Mouse (Mus musculus): Measurements from ENCODE around the gene Npas3.

Gene Npas3

GRCm38 (mm10) chr12:54052939-54053338, 804.5 kb downstream of the Npas3 start:
- peak; percentile 32 for DNase-seq (ENCODE audit: extremely low spot score, low spot score)

GRCm38 (mm10) chr12:54053598-54053997, 805.1 kb downstream of the Npas3 start:
- no peak for DNase-seq (ENCODE audit: extremely low spot score, low spot score)

GRCm38 (mm10) chr12:54060732-54061131, 812.3 kb downstream of the Npas3 start:
- peak; percentile 87 for DNase-seq (ENCODE audit: extremely low spot score, low spot score)

GRCm38 (mm10) chr12:54061168-54061567, 812.7 kb downstream of the Npas3 start:
- no peak for DNase-seq (ENCODE audit: extremely low spot score, low spot score)

- DNase-seq (ENCODE audit: extremely low spot score, low spot score), result no peak
Measured at GRCm38 (mm10) chr12:54064986-54065385, 816.5 kb downstream of the Npas3 start.

- no peak for DNase-seq (ENCODE audit: extremely low spot score, low spot score)
Measured at GRCm38 (mm10) chr12:54065607-54066006, 817.1 kb downstream of the Npas3 start.

GRCm38 (mm10) chr12:54067419-54067818, 818.9 kb downstream of the Npas3 start:
- DNase-seq (ENCODE audit: extremely low spot score, low spot score), result no peak

- DNase-seq (ENCODE audit: extremely low spot score, low spot score), result peak; percentile 70
Measured at GRCm38 (mm10) chr12:54067886-54068756, 819.6 kb downstream of the Npas3 start.

GRCm38 (mm10) chr12:54068757-54069146, 820.3 kb downstream of the Npas3 start:
- DNase-seq (ENCODE audit: extremely low spot score, low spot score), result no peak

GRCm38 (mm10) chr12:54074012-54074411, 825.5 kb downstream of the Npas3 start:
- no peak for DNase-seq (ENCODE audit: extremely low spot score, low spot score)

GRCm38 (mm10) chr12:54080996-54081395, 832.5 kb downstream of the Npas3 start:
- DNase-seq (ENCODE audit: extremely low spot score, low spot score), result no peak

- no peak for DNase-seq (ENCODE audit: extremely low spot score, low spot score)
Measured at GRCm38 (mm10) chr12:54093729-54094128, 845.3 kb downstream of the Npas3 start.

GRCm38 (mm10) chr12:54096492-54096891, 848.0 kb downstream of the Npas3 start:
- no peak for DNase-seq (ENCODE audit: extremely low spot score, low spot score)

- no peak for DNase-seq (ENCODE audit: extremely low spot score, low spot score)
Measured at GRCm38 (mm10) chr12:54098136-54098535, 849.7 kb downstream of the Npas3 start.

- peak; percentile 86 for DNase-seq (ENCODE audit: extremely low spot score, low spot score)
Measured at GRCm38 (mm10) chr12:54098785-54099184, 850.3 kb downstream of the Npas3 start.

- no peak for DNase-seq (ENCODE audit: extremely low spot score, low spot score)
Measured at GRCm38 (mm10) chr12:54099458-54099857, 851.0 kb downstream of the Npas3 start.

GRCm38 (mm10) chr12:54101307-54101870, 852.9 kb downstream of the Npas3 start:
- DNase-seq (ENCODE audit: extremely low spot score, low spot score), result no peak

GRCm38 (mm10) chr12:54102500-54102899, 854.0 kb downstream of the Npas3 start:
- no peak for DNase-seq (ENCODE audit: extremely low spot score, low spot score)

GRCm38 (mm10) chr12:54105531-54105930, 857.1 kb downstream of the Npas3 start:
- no peak for DNase-seq (ENCODE audit: extremely low spot score, low spot score)

GRCm38 (mm10) chr12:54105946-54106345, 857.5 kb downstream of the Npas3 start:
- DNase-seq (ENCODE audit: extremely low spot score, low spot score), result no peak

- DNase-seq (ENCODE audit: extremely low spot score, low spot score), result no peak
Measured at GRCm38 (mm10) chr12:54110342-54110741, 861.9 kb downstream of the Npas3 start.

- DNase-seq (ENCODE audit: extremely low spot score, low spot score), result no peak
Measured at GRCm38 (mm10) chr12:54110930-54111329, 862.5 kb downstream of the Npas3 start.

GRCm38 (mm10) chr12:54120386-54120785, 871.9 kb downstream of the Npas3 start:
- DNase-seq (ENCODE audit: extremely low spot score, low spot score), result no peak
